ENCODE assay signal across 9 mouse cellular contexts in genomic region chr17:5216965-5217546, GRCm38 (mm10).
A peak's percentile ranks its signal among the peaks of the same experiment; 100 is the strongest.
DNase-seq lines count a peak whose midpoint lies in the region; ATAC-seq and TF ChIP-seq lines count a peak whose summit lies in the region.
"Had no signal": no experiment of that assay in that cellular context is flagged by ENCODE, and none has a peak within 500 bp of the region (broad histone marks: within the 10 kb centered on the region; RNA-seq: fewer than 3 reads in every experiment).

No protein-coding gene starts in this region.

- H3K4me2 ChIP-seq in heart, postnatal 0 days (ENCODE audit: low read depth, low read length): no peak overlapping the region
- no peak overlapping the region for H3K4me2 ChIP-seq in heart, embryonic 12.5 days
- H3K4me2 ChIP-seq in embryonic facial prominence, embryonic 14.5 days (ENCODE audit: low read depth, low read length): no peak overlapping the region
- no peak overlapping the region for H3K4me2 ChIP-seq in kidney, embryonic 15.5 days
- no peak overlapping the region for H3K4me2 ChIP-seq in midbrain, embryonic 11.5 days
- H3K4me2 ChIP-seq in forebrain, postnatal 0 days (ENCODE audit: low read depth): no peak overlapping the region

- H3K9me3 ChIP-seq in heart, postnatal 0 days (replicated peaks; ENCODE audit: control insufficient read depth, low read length): no peaks in the 10 kb centered on the region
- no peaks in the 10 kb centered on the region for H3K9me3 ChIP-seq in heart, embryonic 12.5 days (replicated peaks)
- H3K9me3 ChIP-seq in embryonic facial prominence, embryonic 14.5 days (ENCODE audit: control insufficient read depth, low read length): no peaks in the 10 kb centered on the region
- no peaks in the 10 kb centered on the region for H3K9me3 ChIP-seq in kidney, embryonic 15.5 days (replicated peaks)
- no peaks in the 10 kb centered on the region for H3K9me3 ChIP-seq in midbrain, embryonic 11.5 days (ENCODE audit: control insufficient read depth, low read length)
- no peaks in the 10 kb centered on the region for H3K9me3 ChIP-seq in forebrain, postnatal 0 days (ENCODE audit: low read length)

- H3K27me3 ChIP-seq in heart, postnatal 0 days (ENCODE audit: control insufficient read depth, insufficient read depth, low read length): no peaks in the 10 kb centered on the region
- no peaks in the 10 kb centered on the region for H3K27me3 ChIP-seq in heart, embryonic 12.5 days (replicated peaks)
- H3K27me3 ChIP-seq in embryonic facial prominence, embryonic 14.5 days (replicated peaks; ENCODE audit: control insufficient read depth, insufficient read depth, low read length): no peaks in the 10 kb centered on the region
- no peaks in the 10 kb centered on the region for H3K27me3 ChIP-seq in kidney, embryonic 15.5 days
- H3K27me3 ChIP-seq in midbrain, embryonic 11.5 days (ENCODE audit: control insufficient read depth, insufficient read depth, low read length): no peaks in the 10 kb centered on the region
- no peaks in the 10 kb centered on the region for H3K27me3 ChIP-seq in forebrain, postnatal 0 days (ENCODE audit: insufficient read depth, low read length)

- no peaks in the 10 kb centered on the region for H3K36me3 ChIP-seq in heart, postnatal 0 days (replicated peaks; ENCODE audit: control insufficient read depth, insufficient read depth, low read length)
- H3K36me3 ChIP-seq in heart, embryonic 12.5 days: no peaks in the 10 kb centered on the region
- no peaks in the 10 kb centered on the region for H3K36me3 ChIP-seq in embryonic facial prominence, embryonic 14.5 days (ENCODE audit: control insufficient read depth, insufficient read depth, low read length)
- no peaks in the 10 kb centered on the region for H3K36me3 ChIP-seq in kidney, embryonic 15.5 days
- H3K36me3 ChIP-seq in midbrain, embryonic 11.5 days (ENCODE audit: control insufficient read depth, insufficient read depth, low read length): no peaks in the 10 kb centered on the region
- H3K36me3 ChIP-seq in forebrain, postnatal 0 days (ENCODE audit: insufficient read depth): no peaks in the 10 kb centered on the region

- 42% methylated on average over 10 of the region's 10 CpGs for WGBS in heart, postnatal 0 days
- WGBS in heart, embryonic 12.5 days: 47% methylated on average over 10 of the region's 10 CpGs
- 54% methylated on average over 10 of the region's 10 CpGs for WGBS in embryonic facial prominence, embryonic 14.5 days
- WGBS in kidney, embryonic 15.5 days: 28% methylated on average over 10 of the region's 10 CpGs
- 40% methylated on average over 10 of the region's 10 CpGs for WGBS in midbrain, embryonic 11.5 days
- WGBS in forebrain, postnatal 0 days: 45% methylated on average over 10 of the region's 10 CpGs

- no peak overlapping the region for H3K9ac ChIP-seq in heart, postnatal 0 days (replicated peaks; ENCODE audit: low read depth, low read length)
- H3K9ac ChIP-seq in heart, embryonic 12.5 days: no peak overlapping the region
- no peak overlapping the region for H3K9ac ChIP-seq in embryonic facial prominence, embryonic 14.5 days (ENCODE audit: low read depth, low read length)
- H3K9ac ChIP-seq in kidney, embryonic 15.5 days: no peak overlapping the region
- no peak overlapping the region for H3K9ac ChIP-seq in midbrain, embryonic 11.5 days (ENCODE audit: low read length)
- H3K9ac ChIP-seq in forebrain, postnatal 0 days: no peak overlapping the region

- intact Hi-C loops in left cerebral cortex, postnatal 36 days (cut with DNase I): no loop called here

- ATAC-seq in heart, postnatal 0 days (ENCODE audit: insufficient read depth, low read depth): peak; percentile 57; the same call in 1 of the 2 replicates
- ATAC-seq in heart, embryonic 12.5 days (ENCODE audit: insufficient number of reproducible peaks, low FRiP score): no peak
- ATAC-seq in embryonic facial prominence, embryonic 14.5 days (ENCODE audit: low read depth): peak; percentile 11; the same call in 1 of the 2 replicates
- ATAC-seq in kidney, embryonic 15.5 days (replicated peaks; ENCODE audit: low FRiP score): peak; percentile 80
- ATAC-seq in midbrain, embryonic 11.5 days (ENCODE audit: low FRiP score): peak; percentile 44; the same call in 1 of the 2 replicates
- ATAC-seq in forebrain, postnatal 0 days: no peak

- no peak for TF ChIP-seq EP300 in heart, postnatal 0 days (IDR thresholded peaks at IDR 0.05; ENCODE audit: low read depth)

- TF ChIP-seq CTCF in heart, postnatal 0 days (IDR thresholded peaks at IDR 0.05; ENCODE audit: low read depth): peak; percentile 14; the same call in 1 of the 2 replicates
- TF ChIP-seq CTCF in forebrain, postnatal 0 days (IDR thresholded peaks at IDR 0.05; ENCODE audit: low read depth): no peak

- no peak overlapping the region for H3K27ac ChIP-seq in heart, postnatal 0 days (ENCODE audit: low read depth)
- no peak overlapping the region for H3K27ac ChIP-seq in heart, embryonic 12.5 days (ENCODE audit: poor library complexity, severe bottlenecking)
- H3K27ac ChIP-seq in embryonic facial prominence, embryonic 14.5 days (replicated peaks; ENCODE audit: low read depth, low read length): no peak overlapping the region
- peak overlapping the region; percentile 65 for H3K27ac ChIP-seq in kidney, embryonic 15.5 days
- H3K27ac ChIP-seq in midbrain, embryonic 11.5 days (ENCODE audit: low read depth, low read length): no peak overlapping the region
- no peak overlapping the region for H3K27ac ChIP-seq in forebrain, postnatal 0 days (ENCODE audit: low read depth, low read length)

- H3K4me1 ChIP-seq in heart, postnatal 0 days (ENCODE audit: control insufficient read depth, insufficient read depth): peaks cover 35% of the 10 kb centered on the region; the same call in 1 of the 2 replicates
- peaks cover 53% of the 10 kb centered on the region for H3K4me1 ChIP-seq in heart, embryonic 12.5 days (replicated peaks)
- peaks cover 50% of the 10 kb centered on the region for H3K4me1 ChIP-seq in embryonic facial prominence, embryonic 14.5 days (ENCODE audit: control insufficient read depth, insufficient read depth, low read length)
- H3K4me1 ChIP-seq in kidney, embryonic 15.5 days: peaks cover 64% of the 10 kb centered on the region
- H3K4me1 ChIP-seq in midbrain, embryonic 11.5 days (ENCODE audit: control insufficient read depth, insufficient read depth, low read length): peaks cover 2% of the 10 kb centered on the region; the same call in 1 of the 2 replicates
- H3K4me1 ChIP-seq in forebrain, postnatal 0 days (ENCODE audit: insufficient read depth): peaks cover 27% of the 10 kb centered on the region

- peak; percentile 34 for DNase-seq in heart, postnatal 0 days (ENCODE audit: low spot score)
- no peak for DNase-seq in embryonic facial prominence, embryonic 14.5 days (ENCODE audit: low spot score)
- no peak for DNase-seq in midbrain, embryonic 11.5 days (ENCODE audit: low spot score, missing footprints)
- no peak for DNase-seq in left cerebral cortex, postnatal 36 days (ENCODE audit: low spot score in 2 of 2)
- no peak for DNase-seq in forebrain, postnatal 0 days
- DNase-seq in layer of hippocampus, postnatal 10 days (ENCODE audit: low spot score in 2 of 2): no peak
- DNase-seq: gastrocnemius, postnatal 14 days had no signal

- no peak overlapping the region for H3K4me3 ChIP-seq in heart, postnatal 0 days (ENCODE audit: low read depth, low read length)
- no peak overlapping the region for H3K4me3 ChIP-seq in heart, embryonic 12.5 days
- H3K4me3 ChIP-seq in embryonic facial prominence, embryonic 14.5 days (ENCODE audit: low read depth, low read length): no peak overlapping the region
- H3K4me3 ChIP-seq in kidney, embryonic 15.5 days (replicated peaks): no peak overlapping the region
- no peak overlapping the region for H3K4me3 ChIP-seq in midbrain, embryonic 11.5 days (ENCODE audit: low read depth, low read length)
- no peak overlapping the region for H3K4me3 ChIP-seq in forebrain, postnatal 0 days (ENCODE audit: low read depth, low read length)

Comparison
In these comparisons a context has a peak if more than half of its experiments do, and no peak if none do; other contexts are left out.
1. ATAC-seq: peak in heart, postnatal 0 days (single experiment), embryonic facial prominence, embryonic 14.5 days (single experiment), kidney, embryonic 15.5 days (single experiment) and midbrain, embryonic 11.5 days (single experiment); none in heart, embryonic 12.5 days (single experiment) and forebrain, postnatal 0 days (single experiment).